Mouse (Mus musculus): ENCODE data around the gene Inpp5b. TPM values are rescaled to one million over a fixed set of nuclear protein-coding genes. Genes with fewer than 3 reads are reported as not detected.

Gene Inpp5b
- total RNA-seq, 2 experiments from 2014 or later: 7.4 to 8.1 TPM

GRCm38 (mm10) chr4:124761201-124761600, 19.6 kb downstream of the Inpp5b start:
- no peak for DNase-seq (ENCODE audit: low spot score)

GRCm38 (mm10) chr4:124762858-124763452, 21.3 kb downstream of the Inpp5b start:
- no peak for DNase-seq (ENCODE audit: low spot score)

- DNase-seq (ENCODE audit: low spot score): peak; percentile 17
Measured at GRCm38 (mm10) chr4:124765802-124766565, 24.3 kb downstream of the Inpp5b start.

- no peak for DNase-seq (ENCODE audit: low spot score)
Measured at GRCm38 (mm10) chr4:124766566-124766940, 24.9 kb downstream of the Inpp5b start.

GRCm38 (mm10) chr4:124768963-124769591, 27.4 kb downstream of the Inpp5b start:
- no peak for DNase-seq (ENCODE audit: low spot score)

GRCm38 (mm10) chr4:124770624-124771023, 29.0 kb downstream of the Inpp5b start:
- no peak for DNase-seq (ENCODE audit: low spot score)

- DNase-seq (ENCODE audit: low spot score): no peak
Measured at GRCm38 (mm10) chr4:124772125-124772524, 30.5 kb downstream of the Inpp5b start.

- DNase-seq (ENCODE audit: low spot score): no peak
Measured at GRCm38 (mm10) chr4:124773449-124773848, 31.8 kb downstream of the Inpp5b start.

GRCm38 (mm10) chr4:124773995-124774394, 32.3 kb downstream of the Inpp5b start:
- no peak for DNase-seq (ENCODE audit: low spot score)

- no peak for DNase-seq (ENCODE audit: low spot score)
Measured at GRCm38 (mm10) chr4:124774429-124774828, 32.8 kb downstream of the Inpp5b start.

- DNase-seq (ENCODE audit: low spot score): no peak
Measured at GRCm38 (mm10) chr4:124781361-124781760, 39.7 kb downstream of the Inpp5b start.

- no peak for DNase-seq (ENCODE audit: low spot score)
Measured at GRCm38 (mm10) chr4:124782395-124782794, 40.7 kb downstream of the Inpp5b start.

GRCm38 (mm10) chr4:124783937-124784336, 42.3 kb downstream of the Inpp5b start:
- no peak for DNase-seq (ENCODE audit: low spot score)

- no peak for DNase-seq (ENCODE audit: low spot score)
Measured at GRCm38 (mm10) chr4:124790013-124790412, 48.4 kb downstream of the Inpp5b start.

- DNase-seq (ENCODE audit: low spot score): no peak
Measured at GRCm38 (mm10) chr4:124792114-124792513, 50.5 kb downstream of the Inpp5b start.

- no peak for DNase-seq (ENCODE audit: low spot score)
Measured at GRCm38 (mm10) chr4:124796141-124796540, 54.5 kb downstream of the Inpp5b start.

GRCm38 (mm10) chr4:124796913-124797312, 55.3 kb downstream of the Inpp5b start:
- no peak for DNase-seq (ENCODE audit: low spot score)

- peak; percentile 86 for DNase-seq (ENCODE audit: low spot score)
Measured at GRCm38 (mm10) chr4:124801552-124802308, 60.1 kb downstream of the Inpp5b start, which contains the start of gene Mtf1. TSS of gene Mtf1 (plus strand) at chr4:124802104.

GRCm38 (mm10) chr4:124802309-124803260, 60.9 kb downstream of the Inpp5b start:
- peak; percentile 98 for DNase-seq (ENCODE audit: low spot score)

- no peak for DNase-seq (ENCODE audit: low spot score)
Measured at GRCm38 (mm10) chr4:124803406-124803805, 61.8 kb downstream of the Inpp5b start.

GRCm38 (mm10) chr4:124808511-124808910, 66.9 kb downstream of the Inpp5b start:
- no peak for DNase-seq (ENCODE audit: low spot score)
